ENCODE assay signal across 11 mouse cellular contexts in genomic region chr4:91589779-91590178, GRCm38 (mm10).
A peak's percentile ranks its signal among the peaks of the same experiment; 100 is the strongest.
DNase-seq lines count a peak whose midpoint lies in the region; TF ChIP-seq lines count a peak whose summit lies in the region.
"Had no signal": no experiment of that assay in that cellular context is flagged by ENCODE, and none has a peak within 500 bp of the region (broad histone marks: within the 10 kb centered on the region; RNA-seq: fewer than 3 reads in every experiment).

No protein-coding gene starts in this region.

- DNase-seq in layer of hippocampus, adult 18-20 months (ENCODE audit: low spot score in 2 of 2), result peak; percentile 17 to 62
- DNase-seq in layer of hippocampus, postnatal 10 days (ENCODE audit: low spot score in 2 of 2), result no peak
- DNase-seq in cerebellum, adult 2 months, result peak; percentile 23 to 77
- peak; percentile 13 to 70 for DNase-seq in frontal cortex, postnatal 36 days (ENCODE audit: low spot score in 2 of 2)
- peak; percentile 21 for DNase-seq in right cerebral cortex, postnatal 25 days
- no peak for DNase-seq in kidney, adult 11 months
- no peak for DNase-seq in heart, postnatal 10 days
- DNase-seq: kidney, postnatal 25 days; lung, adult 18-20 months had no signal

- 35% methylated on average over 3 of the region's 3 CpGs for WGBS in cerebellum, adult 2 months

- H3K27ac ChIP-seq in cerebellum, adult 2 months (ENCODE audit: insufficient read depth, low read length), result no peak overlapping the region
- H3K27ac ChIP-seq: limb, embryonic 13.5 days; stomach, embryonic 15.5 days had no signal

- TF ChIP-seq CTCF in cerebellum, adult 2 months (IDR thresholded peaks at IDR 0.05; ENCODE audit: borderline replicate concordance, insufficient read depth, low read depth, low read length), result no peak

- no peaks in the 10 kb centered on the region for H3K27me3 ChIP-seq in cerebellum, adult 2 months (ENCODE audit: control insufficient read depth, insufficient read depth, low read length)
- H3K27me3 ChIP-seq: limb, embryonic 13.5 days; stomach, embryonic 15.5 days had no signal

- no peak overlapping the region for H3K4me3 ChIP-seq in cerebellum, adult 2 months (replicated peaks; ENCODE audit: insufficient read depth, low read depth, low read length)
- H3K4me3 ChIP-seq: limb, embryonic 13.5 days; stomach, embryonic 15.5 days had no signal

- no peaks in the 10 kb centered on the region; the same call in 1 of the 2 replicates for H3K4me1 ChIP-seq in cerebellum, adult 2 months (ENCODE audit: control insufficient read depth, insufficient read depth, low read length)
- H3K4me1 ChIP-seq: limb, embryonic 13.5 days; stomach, embryonic 15.5 days had no signal

- TF ChIP-seq POLR2A in cerebellum, adult 2 months (IDR thresholded peaks at IDR 0.05; ENCODE audit: borderline replicate concordance, insufficient read depth, low read length), result no peak

- intact Hi-C loops in heart, postnatal 10 days (cut with DNase I), result no loop called here

Comparison
In these comparisons a context has a peak if more than half of its experiments do, and no peak if none do; other contexts are left out.
1. DNase-seq: peak in layer of hippocampus, adult 18-20 months (2 of 2), cerebellum, adult 2 months (2 of 2), frontal cortex, postnatal 36 days (2 of 2) and right cerebral cortex, postnatal 25 days (single experiment); none in layer of hippocampus, postnatal 10 days (0 of 2), kidney, adult 11 months (single experiment) and heart, postnatal 10 days (0 of 2).